Mouse (Mus musculus): ENCODE measurements at regions not wholly inside any gene's neighbourhood (a gene's known extent, or its start where the extent isn't known, plus 50 kb on each side); places are given as distances from the start of the nearest gene placed in this dataset.

DNA sequence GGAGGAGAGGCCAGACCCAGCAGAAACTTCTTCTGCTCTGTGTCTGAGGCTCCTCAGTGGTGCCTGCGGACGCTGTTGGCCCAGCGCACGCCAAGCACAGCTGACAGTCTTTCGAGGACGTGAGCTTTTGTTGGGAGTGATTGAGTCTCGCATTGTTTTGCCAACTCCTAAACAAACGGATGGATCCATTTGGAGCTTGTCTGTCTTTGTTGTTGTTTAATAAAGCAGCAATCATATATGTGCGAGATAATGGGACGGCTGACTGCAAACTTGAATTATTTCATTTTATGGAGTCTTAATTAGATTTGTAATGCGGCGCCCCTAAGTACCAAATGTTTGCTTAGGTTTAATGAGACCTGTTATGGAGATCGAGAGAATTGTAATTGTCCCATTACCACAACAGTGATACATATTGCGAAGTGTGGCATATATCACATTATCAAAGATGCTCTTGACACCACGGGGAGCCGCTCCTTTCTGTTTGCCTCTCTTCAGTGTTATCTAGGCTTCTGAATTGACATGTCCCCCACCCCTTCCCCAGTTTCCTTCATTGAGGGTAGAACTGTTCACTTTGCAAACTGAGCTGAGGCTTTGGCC, 117.6 kb upstream of the Hdac4 start:
- TF ChIP-seq EP300 (IDR thresholded peaks at IDR 0.05; ENCODE audit: insufficient read depth, low read depth, low read length) (no peak), CTCF (IDR thresholded peaks at IDR 0.05) (no peak)

Data from heart, adult 2 months (tissue).